Comparison of ENCODE assay signal across 28 mouse cellular contexts in the genomic region with DNA sequence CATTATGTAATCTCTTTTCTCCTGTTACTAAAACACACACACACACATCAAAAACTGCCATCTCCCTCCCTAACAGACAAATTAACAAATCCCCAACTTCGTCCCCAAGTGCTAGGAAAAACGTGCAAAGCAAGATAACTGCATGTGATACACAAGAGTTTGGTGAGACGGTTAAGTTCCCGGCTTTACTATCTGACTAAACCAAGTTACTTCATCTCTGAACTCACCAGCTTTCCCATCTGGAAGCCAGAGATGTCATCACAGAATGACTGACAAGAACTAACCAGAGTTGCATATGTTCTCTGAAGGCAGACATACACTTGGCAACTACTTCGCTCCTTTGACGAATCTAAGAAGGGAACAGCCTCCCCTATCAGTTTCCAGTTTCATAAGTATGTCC. TPM values are rescaled to one million over a fixed set of nuclear protein-coding genes. Genes with fewer than 3 reads are reported as not detected.
DNase-seq lines count a peak whose midpoint lies in the region; ATAC-seq and TF ChIP-seq lines count a peak whose summit lies in the region.
"Had no signal": no experiment of that assay in that cellular context is flagged by ENCODE, and none has a peak within 500 bp of the region (broad histone marks: within the 10 kb centered on the region; RNA-seq: fewer than 3 reads in every experiment).

No protein-coding gene starts in this region.

- TF ChIP-seq POLR2A in thymus, adult 2 months (IDR thresholded peaks at IDR 0.05; ENCODE audit: control insufficient read depth, extremely low read depth, insufficient read depth, low read length, poor library complexity) = no peak

- peak; percentile 5 for DNase-seq in forebrain, embryonic 14.5 days (ENCODE audit: low spot score)
- peak; percentile 4 for DNase-seq in brain, adult 2 months (ENCODE audit: low read depth, low spot score)
- DNase-seq in liver, embryonic 13.5 days = no peak
- DNase-seq in right cerebral cortex, adult 2 months (ENCODE audit: low spot score in 2 of 2) = no peak
- no peak for DNase-seq in thymus, adult 2 months
- DNase-seq in limb, embryonic 10.5 days (ENCODE audit: low spot score) = no peak
- DNase-seq: adrenal gland, postnatal 10 days; cerebellum, adult 11 months; cerebellum, postnatal 10 days; gastrocnemius, postnatal 10 days; heart, adult 18-20 months; heart, postnatal 14 days; kidney, postnatal 36 days; lung, postnatal 4 days; thymus, postnatal 36 days had no signal

- H3K36me3 ChIP-seq in forebrain, embryonic 14.5 days (ENCODE audit: control insufficient read depth, insufficient read depth, low read length) = no peaks in the 10 kb centered on the region
- H3K36me3 ChIP-seq in forebrain, embryonic 16.5 days (ENCODE audit: control insufficient read depth, insufficient read depth) = no peaks in the 10 kb centered on the region
- H3K36me3 ChIP-seq in liver, embryonic 13.5 days = no peaks in the 10 kb centered on the region
- H3K36me3 ChIP-seq in thymus, adult 2 months (ENCODE audit: control insufficient read depth, insufficient read depth, low read length) = no peaks in the 10 kb centered on the region
- H3K36me3 ChIP-seq in limb, embryonic 10.5 days = no peaks in the 10 kb centered on the region
- H3K36me3 ChIP-seq: embryonic facial prominence, embryonic 12.5 days; forebrain, embryonic 12.5 days; heart, embryonic 13.5 days; kidney, embryonic 15.5 days; limb, embryonic 15.5 days; lung, embryonic 15.5 days; midbrain, embryonic 10.5 days; stomach, embryonic 15.5 days had no signal

- 83% methylated on average over 6 of the region's 6 CpGs for WGBS in forebrain, embryonic 14.5 days
- WGBS in forebrain, embryonic 16.5 days = 76% methylated on average over 6 of the region's 6 CpGs
- 27% methylated on average over 6 of the region's 6 CpGs for WGBS in liver, embryonic 13.5 days (ENCODE audit: insufficient replicate concordance)
- WGBS in thymus, adult 2 months = 94% methylated on average over 6 of the region's 6 CpGs
- 88% methylated on average over 6 of the region's 6 CpGs for WGBS in limb, embryonic 10.5 days

- H3K9ac ChIP-seq in forebrain, embryonic 14.5 days (ENCODE audit: low read length) = no peak overlapping the region
- no peak overlapping the region for H3K9ac ChIP-seq in forebrain, embryonic 16.5 days (replicated peaks; ENCODE audit: low read depth, low read length)
- no peak overlapping the region for H3K9ac ChIP-seq in liver, embryonic 13.5 days
- H3K9ac ChIP-seq: embryonic facial prominence, embryonic 12.5 days; forebrain, embryonic 12.5 days; heart, embryonic 13.5 days; kidney, embryonic 15.5 days; limb, embryonic 15.5 days; lung, embryonic 15.5 days; stomach, embryonic 15.5 days had no signal

- no peaks in the 10 kb centered on the region for H3K27me3 ChIP-seq in forebrain, embryonic 14.5 days (replicated peaks; ENCODE audit: control insufficient read depth, insufficient read depth, low read length)
- no peaks in the 10 kb centered on the region for H3K27me3 ChIP-seq in forebrain, embryonic 16.5 days (replicated peaks; ENCODE audit: control insufficient read depth, insufficient read depth, low read length)
- H3K27me3 ChIP-seq in liver, embryonic 13.5 days = no peaks in the 10 kb centered on the region
- no peaks in the 10 kb centered on the region for H3K27me3 ChIP-seq in thymus, adult 2 months (ENCODE audit: control insufficient read depth, insufficient read depth, low read length)
- no peaks in the 10 kb centered on the region for H3K27me3 ChIP-seq in limb, embryonic 10.5 days (ENCODE audit: low read depth, poor library complexity, severe bottlenecking)
- H3K27me3 ChIP-seq: embryonic facial prominence, embryonic 12.5 days; forebrain, embryonic 12.5 days; heart, embryonic 13.5 days; kidney, embryonic 15.5 days; limb, embryonic 15.5 days; lung, embryonic 15.5 days; stomach, embryonic 15.5 days had no signal

- H3K4me2 ChIP-seq in forebrain, embryonic 14.5 days (ENCODE audit: low read length) = no peak overlapping the region
- H3K4me2 ChIP-seq in forebrain, embryonic 16.5 days (ENCODE audit: low read length) = no peak overlapping the region
- H3K4me2 ChIP-seq in liver, embryonic 13.5 days = no peak overlapping the region
- H3K4me2 ChIP-seq: embryonic facial prominence, embryonic 12.5 days; forebrain, embryonic 12.5 days; heart, embryonic 13.5 days; kidney, embryonic 15.5 days; limb, embryonic 15.5 days; lung, embryonic 15.5 days; stomach, embryonic 15.5 days had no signal

- no peak for ATAC-seq in forebrain, embryonic 14.5 days
- ATAC-seq in forebrain, embryonic 16.5 days = no peak
- 0 out of 2 replicates have a peak, but pooled peaks have one; percentile 47 for ATAC-seq in liver, embryonic 13.5 days (ENCODE audit: low read depth)
- ATAC-seq: hindbrain, postnatal 0 days; intestine, embryonic 16.5 days had no signal

- no peaks in the 10 kb centered on the region for H3K9me3 ChIP-seq in forebrain, embryonic 14.5 days (replicated peaks; ENCODE audit: control insufficient read depth, low read length)
- H3K9me3 ChIP-seq in forebrain, embryonic 16.5 days (ENCODE audit: control insufficient read depth, low read length) = no peaks in the 10 kb centered on the region
- H3K9me3 ChIP-seq in liver, embryonic 13.5 days (replicated peaks) = no peaks in the 10 kb centered on the region
- H3K9me3 ChIP-seq in limb, embryonic 10.5 days (replicated peaks) = no peaks in the 10 kb centered on the region
- H3K9me3 ChIP-seq: embryonic facial prominence, embryonic 12.5 days; forebrain, embryonic 12.5 days; heart, embryonic 13.5 days; kidney, embryonic 15.5 days; limb, embryonic 15.5 days; lung, embryonic 15.5 days; midbrain, embryonic 10.5 days; stomach, embryonic 15.5 days had no signal

- no peak overlapping the region for H3K4me3 ChIP-seq in forebrain, embryonic 14.5 days (ENCODE audit: low read depth, low read length)
- no peak overlapping the region for H3K4me3 ChIP-seq in forebrain, embryonic 16.5 days (replicated peaks; ENCODE audit: low read length)
- no peak overlapping the region for H3K4me3 ChIP-seq in liver, embryonic 13.5 days (replicated peaks)
- H3K4me3 ChIP-seq in thymus, adult 2 months (ENCODE audit: control insufficient read depth, insufficient read depth, low read length) = no peak overlapping the region
- H3K4me3 ChIP-seq in limb, embryonic 10.5 days = no peak overlapping the region
- H3K4me3 ChIP-seq: embryonic facial prominence, embryonic 12.5 days; erythroblast, embryonic 14.5 days; forebrain, embryonic 12.5 days; heart, embryonic 13.5 days; kidney, embryonic 15.5 days; left cerebral cortex, adult 2 months; limb, embryonic 15.5 days; lung, embryonic 15.5 days; midbrain, embryonic 10.5 days; stomach, embryonic 15.5 days had no signal

- H3K27ac ChIP-seq in forebrain, embryonic 14.5 days (ENCODE audit: low read depth, low read length) = no peak overlapping the region
- no peak overlapping the region for H3K27ac ChIP-seq in forebrain, embryonic 16.5 days (ENCODE audit: low read length)
- H3K27ac ChIP-seq in liver, embryonic 13.5 days = no peak overlapping the region
- no peak overlapping the region for H3K27ac ChIP-seq in thymus, adult 2 months (ENCODE audit: control insufficient read depth, insufficient read depth, low read length)
- no peak overlapping the region for H3K27ac ChIP-seq in limb, embryonic 10.5 days
- H3K27ac ChIP-seq: embryonic facial prominence, embryonic 12.5 days; forebrain, embryonic 12.5 days; heart, embryonic 13.5 days; hindbrain, postnatal 0 days; kidney, embryonic 15.5 days; left cerebral cortex, adult 2 months; limb, embryonic 15.5 days; lung, embryonic 15.5 days; midbrain, embryonic 10.5 days; stomach, embryonic 15.5 days had no signal

- TF ChIP-seq CTCF in thymus, adult 2 months (IDR thresholded peaks at IDR 0.05; ENCODE audit: borderline replicate concordance, control insufficient read depth, extremely low read depth, insufficient read depth, low read length, poor library complexity) = no peak

- no peaks in the 10 kb centered on the region for H3K4me1 ChIP-seq in forebrain, embryonic 14.5 days (ENCODE audit: control insufficient read depth, insufficient read depth, low read length)
- no peaks in the 10 kb centered on the region for H3K4me1 ChIP-seq in forebrain, embryonic 16.5 days (replicated peaks; ENCODE audit: control insufficient read depth, insufficient read depth, low read length)
- peaks cover 9% of the 10 kb centered on the region for H3K4me1 ChIP-seq in liver, embryonic 13.5 days (replicated peaks)
- H3K4me1 ChIP-seq in thymus, adult 2 months (replicated peaks; ENCODE audit: control insufficient read depth, insufficient read depth, low read length) = no peaks in the 10 kb centered on the region
- H3K4me1 ChIP-seq in limb, embryonic 10.5 days = no peaks in the 10 kb centered on the region
- H3K4me1 ChIP-seq: embryonic facial prominence, embryonic 12.5 days; forebrain, embryonic 12.5 days; heart, embryonic 13.5 days; kidney, embryonic 15.5 days; limb, embryonic 15.5 days; lung, embryonic 15.5 days; midbrain, embryonic 10.5 days; stomach, embryonic 15.5 days had no signal

RNA-seq across cellular contexts. Expression of gene Ikzf2, which starts 56.5 kb away (rescaled TPM):
- 1.7 and 3.3 TPM in 2 replicates for polyA plus RNA-seq in forebrain, embryonic 14.5 days (2014; fragmentation: Nextera tagmentation; extraction: Ambion mirVana)
- 4.9 and 5.0 TPM in 2 replicates for polyA plus RNA-seq in forebrain, embryonic 16.5 days (2015; fragmentation: Nextera tagmentation; extraction: Ambion mirVana)
- 0.69 and 0.82 TPM in 2 replicates for polyA plus RNA-seq in liver, embryonic 13.5 days (2015; fragmentation: Nextera tagmentation; extraction: Ambion mirVana)
- polyA plus RNA-seq in thymus, adult 2 months (2012; rRNA removed) = 13.6 and 17.8 TPM in 2 replicates
- polyA plus RNA-seq in limb, embryonic 10.5 days (2016; fragmentation: Nextera tagmentation; extraction: Ambion mirVana) = 3.1 and 3.4 TPM in 2 replicates

Comparison
In these comparisons a context has a peak if more than half of its experiments do, and no peak if none do; other contexts are left out.
1. DNase-seq: peak in forebrain, embryonic 14.5 days (single experiment) and brain, adult 2 months (single experiment); none in liver, embryonic 13.5 days (single experiment), right cerebral cortex, adult 2 months (0 of 2), thymus, adult 2 months (single experiment) and limb, embryonic 10.5 days (single experiment).